Mouse (Mus musculus) effector memory CD4-positive, alpha-beta T cell, adult 5 months (primary cell): ENCODE results near the gene Dusp18. TPM values are rescaled to one million over a fixed set of nuclear protein-coding genes. Genes with fewer than 3 reads are reported as not detected.

Source experiments
- polyA plus RNA-seq: library from polyadenylated mRNA; unstranded; fragments of 100-300 nt; shearing (Covaris generic); gene quantifications from one replicate; pipeline ENCODE4 v1.2.1, GENCODE M21; 2017

Dusp18 gene
- 0.52 TPM for polyA plus RNA-seq

GRCm38 (mm10) chr11:3894406-3895281 is at the start of gene Dusp18, which contains the start of gene 4921536K21Rik:
Gene Dusp18 (plus strand): TSS chr11:3895240.
Gene 4921536K21Rik (minus strand): TSS chr11:3895098.

GRCm38 (mm10) chr11:3863454-3864112 is 31.5 kb upstream of the Dusp18 start, which contains the start of gene Osbp2:
Gene Osbp2 (minus strand): TSS chr11:3863903.

GRCm38 (mm10) chr11:3914109-3914840 is 19.2 kb downstream of the Dusp18 start, which contains the start of gene Slc35e4:
Gene Slc35e4 (minus strand): TSS chr11:3914664.

GRCm38 (mm10) chr11:3931511-3932211 is 36.6 kb downstream of the Dusp18 start, which contains the start of gene Tcn2:
Gene Tcn2 (minus strand): TSS chr11:3932159.

Other genes with a start within 250 kb of the Dusp18 start
- 30.7 TPM for gene Morc2a, start 246.0 kb upstream of the Dusp18 start, polyA plus RNA-seq
- gene Osbp2, start 31.3 kb upstream of the Dusp18 start, polyA plus RNA-seq = not detected
- gene 4921536K21Rik, start 142 bp upstream of the Dusp18 start, polyA plus RNA-seq = not detected
- gene Slc35e4, start 19.4 kb downstream of the Dusp18 start, polyA plus RNA-seq = 2.3 TPM
- 17.6 TPM for gene Tcn2, start 36.9 kb downstream of the Dusp18 start, polyA plus RNA-seq
- gene Pes1, start 68.7 kb downstream of the Dusp18 start, polyA plus RNA-seq = 49.5 TPM
- gene 4930556J24Rik, start 81.5 kb downstream of the Dusp18 start, polyA plus RNA-seq = not detected
- gene Gal3st1, start 88.4 kb downstream of the Dusp18 start, polyA plus RNA-seq = not detected
- not detected for gene Sec14l4, start 136.2 kb downstream of the Dusp18 start, polyA plus RNA-seq
- not detected for gene Sec14l3, start 169.6 kb downstream of the Dusp18 start, polyA plus RNA-seq
- 0.80 TPM for gene Mtfp1, start 200.2 kb downstream of the Dusp18 start, polyA plus RNA-seq
- 1.6 TPM for gene Sec14l2, start 228.2 kb downstream of the Dusp18 start, polyA plus RNA-seq
- 23.9 TPM for gene Rnf215, start 240.0 kb downstream of the Dusp18 start, polyA plus RNA-seq